Mouse (Mus musculus) common myeloid progenitor, adult 5-6 weeks (primary cell): ENCODE data around the gene Myh6. TPM values are rescaled to one million over a fixed set of nuclear protein-coding genes. Genes with fewer than 3 reads are reported as not detected.

Experiments used
- ATAC-seq: replicated peaks from 2 replicates; pipeline ENCODE4 v1.8.0; 2016; ENCODE audit warnings: low read depth, mild to moderate bottlenecking, moderate TSS enrichment, inconsistent platforms; ENCODE audit not compliant: poor library complexity, severe bottlenecking
- total RNA-seq: library from RNA; stranded (forward); fragments of 200-1000, 187-1606 nt; gene quantifications from 2 replicates; pipeline ENCODE4 v1.2.3, GENCODE M21; 2017

Myh6 gene
- total RNA-seq, 1 experiment from 2014 or later: not detected

DNA sequence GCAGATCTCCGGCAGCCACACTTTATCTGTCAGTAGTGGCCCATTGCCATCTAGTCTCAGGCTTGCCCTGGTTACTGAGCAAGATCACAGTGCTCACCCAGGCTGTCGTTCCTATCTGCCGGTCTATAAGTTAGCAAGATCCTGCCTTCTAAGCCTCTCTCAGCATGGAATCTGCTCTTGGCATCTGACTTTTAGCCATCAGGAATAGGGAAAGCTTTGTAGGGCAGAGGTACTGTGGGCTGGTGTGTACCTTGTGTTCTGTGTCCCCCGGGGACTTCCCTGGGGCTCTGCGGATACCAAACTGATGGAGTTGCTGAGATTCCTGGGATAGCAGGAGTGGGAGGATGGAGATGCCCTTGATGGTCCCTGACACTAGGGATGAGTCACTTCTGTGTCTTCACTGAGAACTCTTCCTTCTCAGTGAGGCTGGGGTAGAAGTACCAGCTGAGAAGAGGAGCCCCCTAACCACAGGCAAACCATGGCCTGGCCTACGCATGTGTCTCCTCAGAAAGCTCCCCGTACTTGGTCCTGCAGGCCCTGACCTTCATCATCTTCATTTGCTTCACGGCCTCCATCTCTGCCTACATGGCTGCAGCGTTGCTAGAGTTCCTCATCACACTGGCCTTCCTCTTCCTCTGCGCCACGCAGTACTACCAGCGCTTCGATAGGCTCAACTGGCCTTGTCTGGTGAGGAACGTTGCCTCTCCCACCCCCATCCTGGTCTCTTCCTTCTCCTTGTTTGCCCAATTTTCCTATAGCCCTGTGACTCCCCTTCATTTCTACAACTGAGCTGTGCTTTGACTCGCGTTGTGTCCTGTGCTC, 29.2 kb downstream of the Myh6 start:
- ATAC-seq: no peak

DNA sequence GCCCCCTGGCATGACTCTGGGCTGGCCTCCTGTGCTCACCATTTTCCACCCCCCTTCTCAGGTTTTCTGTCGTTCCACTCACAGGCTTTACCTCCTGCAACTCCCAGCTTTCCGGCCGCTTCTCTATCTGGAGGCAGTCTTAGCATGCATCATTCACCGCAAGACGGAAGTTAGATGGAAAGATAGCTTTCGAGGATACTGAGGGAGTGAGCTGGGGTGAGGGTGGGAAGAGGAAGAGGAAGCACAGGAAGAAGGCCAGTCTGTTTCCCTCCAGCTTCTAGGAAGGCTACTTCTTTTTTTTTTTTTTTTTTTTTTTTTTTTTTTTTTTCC, 29.9 kb downstream of the Myh6 start:
- peak; percentile 40; the same call in 1 of the 2 replicates for ATAC-seq

GRCm38 (mm10) chr14:54935904-54936830, 30.6 kb downstream of the Myh6 start, which contains the start of gene Cmtm5:
Gene Cmtm5 (plus strand): TSS chr14:54936261.
- ATAC-seq: 0 out of 2 replicates have a peak, but pooled peaks have one; percentile 23

DNA sequence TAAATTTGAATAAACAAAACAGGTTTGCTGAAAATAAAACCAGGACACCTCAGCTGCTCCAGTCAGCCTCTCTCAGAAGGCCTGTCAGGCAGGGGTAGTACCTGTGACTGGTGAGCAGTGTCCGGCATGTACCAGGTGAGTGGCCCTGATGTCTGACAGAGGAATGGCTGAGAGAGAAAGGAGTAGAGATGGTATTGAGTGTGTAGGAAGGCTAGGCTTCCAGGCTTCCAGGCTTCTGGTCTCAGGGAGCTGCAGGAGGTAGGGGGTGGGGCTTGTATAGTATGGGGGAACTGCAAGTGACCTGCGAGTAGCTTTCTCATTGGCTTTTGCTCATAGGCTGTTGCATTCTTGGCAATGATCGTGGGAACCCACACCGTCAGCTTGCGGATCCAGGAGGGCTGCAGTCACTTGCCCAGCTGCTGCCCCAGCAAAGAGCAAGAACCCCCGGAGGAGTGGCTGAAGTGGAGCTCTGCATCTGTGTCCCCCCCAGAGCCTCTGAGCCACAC, 34.0 kb downstream of the Myh6 start, which contains the start of gene Il25:
Gene Il25 (plus strand): TSS at position 51 of the 506 bp plus-strand sequence.
- ATAC-seq: no peak

GRCm38 (mm10) chr14:54930431-54930830, 36.3 kb downstream of the Myh6 start:
- no peak for ATAC-seq

DNA sequence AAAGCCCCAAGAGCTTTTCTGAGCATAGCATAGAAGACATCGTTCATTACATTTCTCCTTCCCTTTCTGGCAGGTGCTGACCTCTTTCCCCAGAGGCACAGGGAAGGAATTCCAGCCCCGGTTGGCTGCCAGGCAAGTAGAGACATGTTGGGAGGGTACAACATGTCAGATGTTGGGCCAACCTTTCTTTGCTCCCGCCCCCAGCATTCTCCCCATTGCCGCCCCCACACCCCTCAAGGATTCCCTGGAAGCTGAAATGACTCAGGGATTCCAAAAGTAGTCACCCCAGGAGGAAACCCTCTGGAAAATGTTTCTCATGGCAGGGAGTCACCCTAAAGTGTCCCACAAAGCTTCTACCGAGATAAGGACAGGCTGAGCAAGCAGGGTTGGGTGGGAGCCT, 36.9 kb downstream of the Myh6 start:
- no peak for ATAC-seq

DNA sequence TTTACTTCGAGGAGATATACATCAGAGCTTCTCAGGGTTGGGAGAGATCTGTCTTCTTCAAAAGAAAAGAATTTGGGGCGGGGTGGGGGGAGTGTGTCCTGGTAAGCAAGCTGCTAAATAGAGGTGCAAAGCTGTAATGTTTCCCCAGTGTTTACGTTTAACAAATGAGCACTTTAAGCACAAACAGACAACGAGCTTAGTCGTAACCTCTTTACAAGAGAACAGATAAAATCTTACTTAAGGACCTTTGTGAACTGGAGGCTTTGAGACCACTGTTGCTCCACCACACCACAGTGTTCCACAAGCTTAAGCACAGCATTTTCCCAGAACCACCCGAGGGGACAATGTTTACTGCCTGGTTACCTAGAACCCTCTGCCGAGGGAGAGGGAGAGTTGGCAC, 39.4 kb downstream of the Myh6 start:
- ATAC-seq: no peak

GRCm38 (mm10) chr14:54926401-54927158, 40.1 kb downstream of the Myh6 start:
- no peak for ATAC-seq

DNA sequence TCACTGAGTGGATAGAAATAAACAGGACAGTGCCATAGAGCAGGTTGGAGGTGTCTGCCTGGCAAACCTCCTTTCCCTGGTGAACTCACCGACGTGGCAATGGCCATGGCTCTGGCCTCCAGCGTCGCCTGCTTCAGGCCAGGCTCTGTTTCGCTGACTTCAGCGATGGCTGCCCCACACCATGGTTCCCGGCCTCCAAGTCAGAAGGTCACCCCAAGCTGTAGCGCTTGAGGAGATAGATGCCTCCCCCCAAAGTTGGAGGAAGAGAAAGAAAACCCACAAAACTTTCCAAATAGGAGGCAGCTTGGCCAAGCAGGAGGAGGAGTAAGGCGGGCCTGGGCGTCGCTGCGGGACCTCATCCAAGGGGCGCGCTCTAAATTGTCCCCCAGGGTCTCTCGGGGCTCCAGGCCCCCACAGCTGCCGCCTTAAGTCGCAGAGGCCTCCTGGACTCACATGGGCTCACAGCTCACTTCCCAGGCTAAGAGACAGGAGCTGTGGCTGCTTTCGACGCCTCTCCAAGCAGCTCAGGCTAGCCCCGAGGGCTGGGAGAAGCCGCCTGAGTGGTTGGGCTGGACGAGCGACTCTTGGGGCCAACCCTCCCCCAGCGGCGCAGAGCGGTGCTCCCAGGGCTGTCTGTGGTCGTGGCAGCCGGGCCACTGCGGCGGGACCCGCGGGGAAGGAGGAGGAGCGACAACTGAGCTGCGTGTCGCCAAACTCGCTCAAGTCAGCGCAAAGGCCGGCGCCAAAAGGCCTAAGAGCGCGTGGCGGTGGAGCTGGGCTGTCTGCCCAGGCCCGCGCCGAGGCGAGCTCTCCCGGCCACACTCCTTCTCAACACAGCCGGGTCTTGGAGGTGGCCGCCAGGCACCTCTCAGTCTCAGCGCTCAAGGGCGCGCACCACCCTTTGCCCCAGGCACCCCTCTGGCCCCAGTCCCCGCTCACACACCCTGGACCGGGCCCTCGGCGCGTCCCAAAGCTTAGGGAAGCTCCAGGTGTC, 41.1 kb downstream of the Myh6 start, which contains the start of gene Efs:
Gene Efs (minus strand): TSS at position 778 of the 994 bp plus-strand sequence.
- ATAC-seq: peak; percentile 73

- ATAC-seq: no peak
Observed at GRCm38 (mm10) chr14:54924641-54925348, 41.9 kb downstream of the Myh6 start.

GRCm38 (mm10) chr14:54920076-54920685, 46.5 kb downstream of the Myh6 start:
- ATAC-seq: no peak

- no peak for ATAC-seq
Observed at GRCm38 (mm10) chr14:54913343-54913742, 53.4 kb downstream of the Myh6 start.

- ATAC-seq: peak; percentile 76
Observed at GRCm38 (mm10) chr14:54912886-54913285, 53.8 kb downstream of the Myh6 start, which contains the start of gene Slc22a17. Gene Slc22a17 (minus strand): TSS chr14:54913132.

DNA sequence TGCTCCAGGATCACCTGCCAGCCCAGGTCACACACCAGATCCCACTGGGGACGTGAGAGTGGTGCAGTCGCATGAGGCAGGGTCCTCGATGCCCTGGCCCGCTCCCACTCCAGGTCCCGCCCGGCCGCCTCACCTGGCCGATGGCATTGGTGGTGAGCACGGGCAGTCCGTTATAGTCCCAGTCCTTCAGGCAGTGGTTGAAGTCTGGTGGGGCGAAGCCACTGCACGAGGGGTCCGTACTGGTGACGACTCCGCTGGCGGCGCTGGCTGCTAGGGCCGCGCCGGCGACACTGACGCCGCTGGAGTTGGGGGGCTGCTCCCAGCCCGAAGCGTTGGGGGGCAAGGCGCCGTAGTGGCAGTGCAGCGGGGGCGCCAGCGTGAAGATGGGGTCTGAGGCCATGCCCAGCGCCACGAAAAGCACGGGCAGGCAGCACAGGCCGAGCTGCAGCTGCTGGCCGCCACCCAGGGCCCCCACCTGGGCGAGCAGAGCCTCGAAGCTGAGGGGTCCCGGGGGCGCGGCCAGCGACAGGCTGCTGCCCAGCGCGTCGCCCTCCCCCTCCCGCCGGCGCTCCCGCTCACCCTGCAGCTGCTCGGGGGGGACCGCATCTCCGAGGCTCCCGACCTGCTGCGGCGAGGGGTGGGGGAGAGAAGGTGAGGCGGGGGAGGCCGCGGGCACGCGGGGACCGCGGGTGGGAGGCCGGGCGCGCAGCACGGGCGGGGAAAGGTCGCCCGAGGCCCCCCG, 54.4 kb downstream of the Myh6 start:
- no peak for ATAC-seq

- no peak for ATAC-seq
Observed at GRCm38 (mm10) chr14:54908682-54909081, 58.0 kb downstream of the Myh6 start.

DNA sequence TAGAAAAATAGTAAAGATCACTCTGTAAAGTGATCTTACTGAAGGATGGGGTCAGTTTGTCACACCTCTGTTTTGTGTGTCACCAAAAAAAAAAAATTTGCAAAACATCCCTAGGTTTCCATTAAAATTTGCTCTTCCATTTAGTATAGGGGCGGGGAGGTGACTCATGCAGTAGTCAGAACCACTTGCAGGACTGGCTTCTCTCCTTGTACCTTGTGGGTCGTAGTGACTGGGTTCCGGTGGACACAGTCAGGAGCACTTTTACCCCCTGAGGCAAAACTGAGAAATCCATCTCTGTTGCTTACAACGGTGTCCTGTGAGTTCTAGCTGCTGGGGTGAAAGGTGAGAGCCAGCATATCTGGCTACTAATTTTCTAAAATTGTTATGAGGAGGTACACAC, 63.1 kb downstream of the Myh6 start:
- ATAC-seq: no peak

DNA sequence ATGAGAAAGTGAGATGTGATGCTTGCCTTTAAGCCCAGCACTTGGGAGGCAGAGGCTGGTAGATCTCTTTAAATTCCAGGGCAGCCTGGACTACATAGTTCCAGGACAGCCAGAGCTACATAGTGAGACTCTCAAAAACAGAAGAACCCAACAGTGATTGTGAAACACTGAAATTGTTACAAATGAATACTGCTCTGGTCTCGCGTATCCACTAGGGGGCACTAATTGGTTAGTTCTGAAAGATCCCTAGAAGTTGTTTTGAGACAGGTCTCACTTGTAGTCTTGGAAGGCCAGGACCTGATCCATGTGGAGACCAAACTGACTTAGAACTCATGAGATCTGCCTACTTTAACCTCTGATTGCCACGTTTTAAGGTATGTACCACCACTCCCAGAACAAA, 66.3 kb downstream of the Myh6 start:
- ATAC-seq: peak; percentile 84
